Mouse (Mus musculus) kidney, embryonic 15.5 days (tissue): Measurements from ENCODE around the gene Dnttip1. TPM values are rescaled to one million over a fixed set of nuclear protein-coding genes. Genes with fewer than 3 reads are reported as not detected.

Experiments
- ATAC-seq: fragments of 200-750 bp; cut with Nextera tagmentation; replicated peaks from 2 replicates; pipeline ENCODE4 v1.8.0; 2017; ENCODE audit warnings: moderate TSS enrichment; ENCODE audit not compliant: low FRiP score
- H3K27ac ChIP-seq: fragments of 300-500 bp; sonication (generic); 2 replicates; pipeline ENCODE4 v1.5.1; 2015; ENCODE audit warnings: mild to moderate bottlenecking, inconsistent platforms
- H3K27me3 ChIP-seq: fragments of 300-500 bp; sonication (generic); 2 replicates; pipeline ENCODE4 v1.6.1; 2015; ENCODE audit warnings: inconsistent platforms
- H3K36me3 ChIP-seq: fragments of 300-500 bp; sonication (generic); 2 replicates; pipeline ENCODE4 v1.6.1; 2015; ENCODE audit warnings: inconsistent platforms
- H3K4me1 ChIP-seq: fragments of 300-500 bp; sonication (generic); 2 replicates; pipeline ENCODE4 v1.6.1; 2015; ENCODE audit warnings: inconsistent platforms
- H3K4me2 ChIP-seq: fragments of 300-500 bp; sonication (generic); 2 replicates; pipeline ENCODE4 v1.6.1; 2015; ENCODE audit warnings: moderate library complexity, mild to moderate bottlenecking, inconsistent platforms
- H3K4me3 ChIP-seq: fragments of 300-500 bp; sonication (generic); replicated peaks from 2 replicates; pipeline ENCODE4 v1.5.1; 2015; ENCODE audit warnings: mild to moderate bottlenecking, inconsistent platforms
- H3K9ac ChIP-seq: fragments of 300-500 bp; sonication (generic); 2 replicates; pipeline ENCODE4 v1.6.1; 2015; ENCODE audit warnings: mild to moderate bottlenecking, inconsistent platforms
- H3K9me3 ChIP-seq: fragments of 300-500 bp; sonication (generic); replicated peaks from 2 replicates; pipeline ENCODE4 v1.6.1; 2016; ENCODE audit warnings: inconsistent platforms
- WGBS: fragments of 180-500 bp; shearing (Covaris S2); methylation state at CpG from one replicate; pipeline ENCODE4 v1.1.7; 2015; ENCODE audit warnings: mixed read lengths; 5-methylcytosine and 5-hydroxymethylcytosine counted together
- polyA plus RNA-seq: library from polyadenylated mRNA; unstranded; fragments of >200 nt; fragmentation: Nextera tagmentation; extraction: Ambion mirVana; gene quantifications from 2 replicates; pipeline ENCODE4 v1.2.1, GENCODE M21; 2015

Gene Dnttip1
- polyA plus RNA-seq, 1 experiment from 2014 or later, result 75.1 TPM

DNA sequence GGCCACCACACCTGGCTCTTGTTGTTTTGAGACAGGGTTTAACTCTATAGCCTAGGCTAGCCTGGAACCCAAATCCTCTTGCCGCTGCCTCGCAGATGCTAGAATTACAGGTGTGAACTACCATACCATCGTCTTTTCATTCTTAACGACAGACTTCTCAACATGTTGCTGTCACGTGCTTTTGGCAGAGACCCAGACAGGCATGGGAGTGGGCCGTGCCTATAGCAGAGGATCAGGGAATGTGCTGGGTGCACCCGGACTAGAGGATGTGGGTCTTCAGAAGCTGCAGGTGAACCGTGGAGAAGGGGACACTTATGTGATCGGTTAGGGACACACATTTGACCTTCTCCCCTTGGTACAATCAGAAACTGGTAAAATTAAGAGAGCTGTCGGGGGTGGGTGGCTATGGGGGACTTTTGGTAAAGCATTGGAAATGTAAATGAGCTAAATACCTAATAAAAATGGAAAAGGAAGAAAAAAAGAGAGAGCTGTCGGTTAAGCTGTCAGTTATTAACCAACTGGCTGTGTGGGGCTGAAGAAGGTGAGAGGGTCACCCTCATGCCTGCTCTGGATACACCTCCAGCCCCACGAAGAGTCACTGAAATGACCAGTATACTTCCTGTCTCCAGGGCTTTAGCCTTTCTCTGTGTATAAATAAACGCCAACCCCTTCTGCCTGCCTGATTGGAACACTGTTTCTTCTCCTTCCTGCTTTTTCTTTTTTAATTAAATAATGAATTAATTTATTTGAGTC, 54.6 kb downstream of the Dnttip1 start:
- H3K4me3 ChIP-seq, result no peak overlapping the region
- WGBS, result 85% methylated on average over 13 of the region's 13 CpGs
- H3K9me3 ChIP-seq, result no peaks in the 10 kb centered on the region
- H3K9ac ChIP-seq, result no peak overlapping the region
- ATAC-seq, result no peak
- H3K4me2 ChIP-seq, result no peak overlapping the region
- H3K36me3 ChIP-seq, result peaks cover 70% of the 10 kb centered on the region
- no peak overlapping the region for H3K27ac ChIP-seq
- H3K27me3 ChIP-seq, result no peaks in the 10 kb centered on the region
- H3K4me1 ChIP-seq, result peaks cover 20% of the 10 kb centered on the region

DNA sequence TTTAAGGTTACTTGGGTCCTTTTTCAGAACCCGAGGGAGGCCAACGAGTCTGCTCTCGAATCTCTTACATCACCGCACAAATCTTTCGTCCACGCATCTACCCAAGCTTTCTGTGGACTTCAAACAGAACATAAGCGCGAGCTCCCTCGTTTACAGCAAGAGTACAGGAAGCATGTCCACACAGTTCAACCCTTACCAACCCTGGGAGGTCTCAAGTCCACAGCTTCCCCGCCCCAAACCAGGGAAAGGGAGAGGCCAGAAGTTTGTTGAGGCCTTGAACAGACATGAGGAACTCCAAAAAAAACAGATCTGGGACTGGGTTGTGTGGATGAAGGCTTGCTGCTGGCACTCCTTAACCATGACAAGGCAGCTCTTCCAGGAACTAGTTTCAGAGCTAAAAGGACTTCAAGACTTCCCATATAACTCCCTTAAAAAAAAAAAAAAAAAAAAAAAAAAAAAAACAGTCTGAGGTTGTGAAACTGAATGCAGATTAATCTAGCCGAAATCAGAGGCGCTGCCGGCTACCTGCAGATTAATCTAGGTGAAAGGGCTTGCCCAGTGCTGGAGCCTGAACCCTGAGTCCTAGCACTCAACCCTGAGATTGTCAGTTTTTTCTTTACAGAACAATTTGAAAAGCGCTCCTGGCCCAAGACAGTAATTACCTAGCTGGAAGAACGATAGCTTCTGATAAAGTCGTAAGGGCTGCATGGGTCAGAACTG, 57.6 kb downstream of the Dnttip1 start:
- Histone ChIP-seq H3K9me3 (no peaks in the 10 kb centered on the region), H3K27ac (no peak overlapping the region), H3K4me1 (peaks cover 32% of the 10 kb centered on the region), H3K36me3 (peaks cover 41% of the 10 kb centered on the region), H3K4me2 (peak overlapping the region; percentile 69), H3K9ac (peak overlapping the region; percentile 79), H3K4me3 (peak overlapping the region; percentile 93), H3K27me3 (no peaks in the 10 kb centered on the region)
- no peak for ATAC-seq
- 87% methylated on average over 16 of the region's 16 CpGs for WGBS

- Histone ChIP-seq H3K27me3 (no peaks in the 10 kb centered on the region), H3K4me3 (peak overlapping the region; percentile 93), H3K9ac (peak overlapping the region; percentile 79), H3K27ac (peak overlapping the region; percentile 91; the same call in 1 of the 2 replicates), H3K4me2 (peak overlapping the region; percentile 69), H3K9me3 (no peaks in the 10 kb centered on the region), H3K36me3 (peaks cover 41% of the 10 kb centered on the region), H3K4me1 (peaks cover 32% of the 10 kb centered on the region)
- no peak for ATAC-seq
- WGBS, result 55% methylated on average over 1 of the region's 1 CpGs
Measured at GRCm38 (mm10) chr2:164803921-164804313, 58.1 kb downstream of the Dnttip1 start.

- peak within 1 kb of the TSS; percentile 93 for H3K4me3 ChIP-seq
- H3K27ac ChIP-seq, result peak within 1 kb of the TSS; percentile 91
- peak within 1 kb of the TSS; percentile 89 for H3K4me2 ChIP-seq
- ATAC-seq, result peak; percentile 96
- H3K9ac ChIP-seq, result peak within 1 kb of the TSS; percentile 79
- no peaks in the 10 kb centered on the region for H3K27me3 ChIP-seq
- WGBS, result under 1% methylated on average over 47 of the region's 47 CpGs
- H3K9me3 ChIP-seq, result no peaks in the 10 kb centered on the region
- H3K4me1 ChIP-seq, result peaks cover 32% of the 10 kb centered on the region
- H3K36me3 ChIP-seq, result peaks cover 37% of the 10 kb centered on the region
Measured at GRCm38 (mm10) chr2:164804533-164805331, 58.9 kb downstream of the Dnttip1 start, which contains the start of the genes Acot8 and Zswim3. Acot8 (minus strand) TSS chr2:164804882. Zswim3 (plus strand) TSS chr2:164805098.

GRCm38 (mm10) chr2:164805332-164805718, 59.5 kb downstream of the Dnttip1 start:
- Histone ChIP-seq H3K27me3 (no peaks in the 10 kb centered on the region), H3K36me3 (peaks cover 31% of the 10 kb centered on the region), H3K9me3 (no peaks in the 10 kb centered on the region), H3K9ac (peak overlapping the region; percentile 70), H3K4me3 (peak overlapping the region; percentile 93), H3K4me1 (peaks cover 32% of the 10 kb centered on the region), H3K4me2 (peak overlapping the region; percentile 89), H3K27ac (peak overlapping the region; percentile 91)
- peak; percentile 73 for ATAC-seq
- 1% methylated on average over 21 of the region's 21 CpGs for WGBS

GRCm38 (mm10) chr2:164806614-164807013, 60.8 kb downstream of the Dnttip1 start:
- H3K4me3 ChIP-seq, result no peak overlapping the region
- 81% methylated on average over 7 of the region's 7 CpGs for WGBS
- H3K4me2 ChIP-seq, result no peak overlapping the region
- H3K9ac ChIP-seq, result no peak overlapping the region
- no peaks in the 10 kb centered on the region for H3K9me3 ChIP-seq
- H3K36me3 ChIP-seq, result peaks cover 23% of the 10 kb centered on the region
- peaks cover 32% of the 10 kb centered on the region for H3K4me1 ChIP-seq
- no peak overlapping the region for H3K27ac ChIP-seq
- no peaks in the 10 kb centered on the region for H3K27me3 ChIP-seq
- ATAC-seq, result no peak

- no peak for ATAC-seq
- WGBS, result 40% methylated on average over 2 of the region's 2 CpGs
- no peak overlapping the region for H3K27ac ChIP-seq
- no peaks in the 10 kb centered on the region for H3K9me3 ChIP-seq
- no peak overlapping the region for H3K4me2 ChIP-seq
- peaks cover 13% of the 10 kb centered on the region; the same call in 1 of the 2 replicates for H3K36me3 ChIP-seq
- H3K27me3 ChIP-seq, result no peaks in the 10 kb centered on the region
- H3K4me3 ChIP-seq, result no peak overlapping the region
- H3K9ac ChIP-seq, result no peak overlapping the region
- peaks cover 7% of the 10 kb centered on the region for H3K4me1 ChIP-seq
Measured at GRCm38 (mm10) chr2:164813557-164813956, 67.8 kb downstream of the Dnttip1 start.

DNA sequence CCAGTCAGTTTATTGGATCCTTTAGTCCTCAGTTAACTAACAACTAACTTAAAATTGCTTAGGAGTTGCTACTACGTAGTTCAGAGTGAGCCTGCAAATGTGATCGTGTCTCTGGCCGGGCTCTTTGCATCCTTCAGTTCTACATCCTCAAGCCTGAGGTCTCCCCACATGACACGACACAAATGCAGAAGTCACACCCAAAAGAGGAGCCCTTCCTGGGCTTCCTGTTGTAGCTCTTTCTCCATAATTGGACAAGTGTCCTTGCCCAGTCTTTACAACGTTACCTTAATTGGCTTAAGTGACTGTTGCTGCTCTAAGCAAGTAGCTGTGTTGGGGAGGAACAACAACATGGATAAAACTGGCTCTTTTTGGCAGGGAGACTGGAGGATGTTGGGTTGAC, 69.6 kb downstream of the Dnttip1 start:
- Histone ChIP-seq H3K4me1 (peaks cover 7% of the 10 kb centered on the region), H3K4me3 (no peak overlapping the region), H3K27ac (no peak overlapping the region), H3K27me3 (no peaks in the 10 kb centered on the region), H3K36me3 (peaks cover 11% of the 10 kb centered on the region; the same call in 1 of the 2 replicates), H3K4me2 (no peak overlapping the region), H3K9ac (no peak overlapping the region), H3K9me3 (no peaks in the 10 kb centered on the region)
- ATAC-seq, result no peak
- 87% methylated on average over 5 of the region's 5 CpGs for WGBS

DNA sequence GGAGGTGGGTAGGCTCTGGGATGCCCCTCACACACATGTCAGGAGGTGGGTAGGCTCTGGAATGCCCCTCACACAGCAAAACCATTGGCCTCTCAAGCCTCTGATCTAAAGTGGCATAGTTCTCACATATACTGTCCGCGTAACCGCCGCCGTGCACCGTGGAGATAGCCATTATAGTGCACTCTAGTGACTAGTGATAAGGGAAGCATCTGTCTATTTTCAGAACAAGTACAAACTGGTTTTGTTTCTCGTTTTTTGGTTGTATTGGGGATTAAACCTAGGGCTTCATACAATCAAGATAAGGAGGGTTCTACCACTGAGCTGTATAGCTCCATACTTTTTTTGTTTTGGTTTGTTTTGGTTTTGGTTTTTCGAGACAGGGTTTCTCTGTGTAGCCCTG, 70.0 kb downstream of the Dnttip1 start:
- Histone ChIP-seq H3K27me3 (no peaks in the 10 kb centered on the region), H3K9me3 (no peaks in the 10 kb centered on the region), H3K4me1 (peaks cover 7% of the 10 kb centered on the region), H3K27ac (no peak overlapping the region), H3K4me2 (no peak overlapping the region), H3K36me3 (peaks cover 11% of the 10 kb centered on the region), H3K4me3 (no peak overlapping the region), H3K9ac (no peak overlapping the region)
- no peak for ATAC-seq
- WGBS, result 91% methylated on average over 8 of the region's 8 CpGs

GRCm38 (mm10) chr2:164817206-164817605, 71.4 kb downstream of the Dnttip1 start:
- Histone ChIP-seq H3K9me3 (no peaks in the 10 kb centered on the region), H3K4me3 (no peak overlapping the region), H3K36me3 (peaks cover 21% of the 10 kb centered on the region), H3K4me2 (no peak overlapping the region), H3K27me3 (no peaks in the 10 kb centered on the region), H3K27ac (no peak overlapping the region), H3K9ac (no peak overlapping the region), H3K4me1 (peaks cover 9% of the 10 kb centered on the region)
- no peak for ATAC-seq
- 83% methylated on average over 6 of the region's 6 CpGs for WGBS

- H3K4me1 ChIP-seq, result peaks cover 13% of the 10 kb centered on the region
- no peak overlapping the region for H3K27ac ChIP-seq
- no peak for ATAC-seq
- H3K27me3 ChIP-seq, result no peaks in the 10 kb centered on the region
- no peak overlapping the region for H3K4me2 ChIP-seq
- peaks cover 17% of the 10 kb centered on the region for H3K36me3 ChIP-seq
- H3K9ac ChIP-seq, result no peak overlapping the region
- H3K9me3 ChIP-seq, result no peaks in the 10 kb centered on the region
- WGBS, result 60% methylated on average over 5 of the region's 5 CpGs
- H3K4me3 ChIP-seq, result no peak overlapping the region
Measured at GRCm38 (mm10) chr2:164817703-164818102, 71.9 kb downstream of the Dnttip1 start.
